In genomic region chr9:96633771-96634170, GRCm38 (mm10) we compare ENCODE assay signal across 27 mouse cellular contexts. TPM values are rescaled to one million over a fixed set of nuclear protein-coding genes. Genes with fewer than 3 reads are reported as not detected.
DNase-seq lines count a peak whose midpoint lies in the region; ATAC-seq and TF ChIP-seq lines count a peak whose summit lies in the region.
"Had no signal": no experiment of that assay in that cellular context is flagged by ENCODE, and none has a peak within 500 bp of the region (broad histone marks: within the 10 kb centered on the region; RNA-seq: fewer than 3 reads in every experiment).

No protein-coding gene starts in this region.

- H3K27ac ChIP-seq in kidney, adult 2 months (ENCODE audit: insufficient read depth, low read depth, low read length) = 0 out of 2 replicates have a peak overlapping the region, but pooled peaks have one; percentile 19
- H3K27ac ChIP-seq in stomach, postnatal 0 days (replicated peaks) = no peak overlapping the region
- H3K27ac ChIP-seq: forebrain, embryonic 13.5 days; hindbrain, embryonic 10.5 days; liver, embryonic 12.5 days; neural tube, embryonic 12.5 days had no signal

- ATAC-seq in granulocyte monocyte progenitor cell, adult 5-6 weeks (replicated peaks; ENCODE audit: poor library complexity, severe bottlenecking) = peak; percentile 7; the same call in 1 of the 2 replicates
- no peak for ATAC-seq in stomach, postnatal 0 days (ENCODE audit: low FRiP score, low TSS enrichment)
- ATAC-seq: forebrain, embryonic 13.5 days; hindbrain, embryonic 16.5 days; liver, embryonic 12.5 days; liver, postnatal 0 days; lung, postnatal 0 days had no signal

- no peak overlapping the region for H3K4me2 ChIP-seq in stomach, postnatal 0 days (replicated peaks; ENCODE audit: low read depth)
- H3K4me2 ChIP-seq: forebrain, embryonic 13.5 days; liver, embryonic 12.5 days; neural tube, embryonic 12.5 days had no signal

- no peak overlapping the region for H3K9ac ChIP-seq in stomach, postnatal 0 days (ENCODE audit: low read length)
- H3K9ac ChIP-seq: forebrain, embryonic 13.5 days; liver, embryonic 12.5 days; liver, postnatal 0 days; neural tube, embryonic 12.5 days had no signal

- no peak for TF ChIP-seq EP300 in stomach, postnatal 0 days (optimal IDR thresholded peaks at IDR 0.05)

- no peak for TF ChIP-seq POLR2A in kidney, adult 2 months (IDR thresholded peaks at IDR 0.05; ENCODE audit: low read depth, low read length)

- no peaks in the 10 kb centered on the region for H3K36me3 ChIP-seq in kidney, adult 2 months (ENCODE audit: control insufficient read depth, insufficient read depth, low read length)
- no peaks in the 10 kb centered on the region for H3K36me3 ChIP-seq in stomach, postnatal 0 days (ENCODE audit: control insufficient read depth, insufficient read depth, low read length)
- H3K36me3 ChIP-seq: hindbrain, embryonic 10.5 days; liver, embryonic 12.5 days; neural tube, embryonic 12.5 days had no signal

- H3K27me3 ChIP-seq in kidney, adult 2 months (replicated peaks; ENCODE audit: control insufficient read depth, insufficient read depth, low read length) = no peaks in the 10 kb centered on the region
- H3K27me3 ChIP-seq in stomach, postnatal 0 days (ENCODE audit: control insufficient read depth, insufficient read depth, low read length) = no peaks in the 10 kb centered on the region

- WGBS in kidney, adult 2 months = 100% methylated on average over 2 of the region's 2 CpGs
- WGBS in stomach, postnatal 0 days = 84% methylated on average over 2 of the region's 2 CpGs

- H3K4me3 ChIP-seq in kidney, adult 2 months (ENCODE audit: insufficient read depth, low read depth, low read length) = no peak overlapping the region
- H3K4me3 ChIP-seq in stomach, postnatal 0 days (ENCODE audit: low read depth, low read length) = no peak overlapping the region
- H3K4me3 ChIP-seq: forebrain, embryonic 13.5 days; hindbrain, embryonic 10.5 days; liver, embryonic 12.5 days; neural tube, embryonic 12.5 days had no signal

- DNase-seq in kidney, adult 2 months = no peak
- no peak for DNase-seq in kidney, postnatal 14 days
- DNase-seq in thymus, postnatal 10 days (ENCODE audit: low spot score in 2 of 2) = peak; percentile 10 to 19
- DNase-seq in testis, postnatal 10 days (ENCODE audit: low spot score) = no peak
- DNase-seq in stomach, postnatal 0 days (ENCODE audit: low spot score) = no peak
- DNase-seq in right cerebral cortex, postnatal 10 days (ENCODE audit: low spot score in 2 of 2) = no peak
- DNase-seq: adrenal gland, adult 2 months; adrenal gland, postnatal 36 days; cerebellum, adult 2 months; cerebellum, postnatal 36 days; gastrocnemius, postnatal 36 days; heart, postnatal 14 days; kidney, adult 18-20 months; kidney, postnatal 4 days; left cerebral cortex, postnatal 4 days; liver, postnatal 0 days; lung, postnatal 4 days; midbrain, embryonic 14.5 days; right cerebral cortex, adult 18-20 months; right cerebral cortex, postnatal 4 days had no signal

- TF ChIP-seq CTCF in kidney, adult 2 months (conservative IDR thresholded peaks at IDR 0.05; ENCODE audit: insufficient read depth, insufficient read length, low read depth, low read length) = no peak
- no peak for TF ChIP-seq CTCF in stomach, postnatal 0 days (IDR thresholded peaks at IDR 0.05; ENCODE audit: low read depth)

- peaks cover 14% of the 10 kb centered on the region for H3K4me1 ChIP-seq in kidney, adult 2 months (ENCODE audit: control insufficient read depth, insufficient read depth, low read length)
- no peaks in the 10 kb centered on the region for H3K4me1 ChIP-seq in stomach, postnatal 0 days (replicated peaks; ENCODE audit: control insufficient read depth, insufficient read depth)

- no peaks in the 10 kb centered on the region for H3K9me3 ChIP-seq in stomach, postnatal 0 days (ENCODE audit: control insufficient read depth, low read length)
- H3K9me3 ChIP-seq: forebrain, embryonic 13.5 days; hindbrain, embryonic 10.5 days; liver, embryonic 12.5 days; neural tube, embryonic 12.5 days had no signal

RNA-seq across cellular contexts. Expression of gene Rasa2, which starts 2.4 kb away (rescaled TPM):
- polyA plus RNA-seq in kidney, adult 2 months (2012; rRNA removed) = 2.5 and 3.5 TPM in 2 replicates
- total RNA-seq in granulocyte monocyte progenitor cell, adult 5-6 weeks (2014; fragmentation: Nextera tagmentation) = 16.3 and 18.3 TPM in 2 replicates
- total RNA-seq in granulocyte monocyte progenitor cell, adult 5-6 weeks (2017) = 21.9 and 25.5 TPM in 2 replicates
- 12.2 and 12.5 TPM in 2 replicates for polyA plus RNA-seq in stomach, postnatal 0 days (2015; fragmentation: Nextera tagmentation; extraction: Ambion mirVana)

Comparison
In these comparisons a context has a peak if more than half of its experiments do, and no peak if none do; other contexts are left out.
1. DNase-seq: peak in thymus, postnatal 10 days (2 of 2); none in kidney, adult 2 months (single experiment), kidney, postnatal 14 days (single experiment), testis, postnatal 10 days (single experiment), stomach, postnatal 0 days (single experiment) and right cerebral cortex, postnatal 10 days (0 of 2).